Mouse (Mus musculus): Measurements from ENCODE around the gene Ccr1l1.

The Ccr1l1 gene

GRCm38 (mm10) chr9:123960161-123960560, 18.0 kb downstream of the Ccr1l1 start:
- no peak for DNase-seq (ENCODE audit: low read depth, low spot score)

GRCm38 (mm10) chr9:123957911-123958413, 20.2 kb downstream of the Ccr1l1 start:
- DNase-seq (ENCODE audit: low read depth, low spot score) = no peak

GRCm38 (mm10) chr9:123956892-123957291, 21.3 kb downstream of the Ccr1l1 start:
- DNase-seq (ENCODE audit: low read depth, low spot score) = no peak

GRCm38 (mm10) chr9:123953551-123953950, 24.7 kb downstream of the Ccr1l1 start:
- no peak for DNase-seq (ENCODE audit: low read depth, low spot score)

- no peak for DNase-seq (ENCODE audit: low read depth, low spot score)
Measured at GRCm38 (mm10) chr9:123951176-123951575, 27.0 kb downstream of the Ccr1l1 start.

GRCm38 (mm10) chr9:123949432-123949831, 28.8 kb downstream of the Ccr1l1 start:
- no peak for DNase-seq (ENCODE audit: low read depth, low spot score)

- no peak for DNase-seq (ENCODE audit: low read depth, low spot score)
Measured at GRCm38 (mm10) chr9:123947815-123948214, 30.4 kb downstream of the Ccr1l1 start.

GRCm38 (mm10) chr9:123942025-123942424, 36.2 kb downstream of the Ccr1l1 start:
- no peak for DNase-seq (ENCODE audit: low read depth, low spot score)

GRCm38 (mm10) chr9:123941316-123941715, 36.9 kb downstream of the Ccr1l1 start:
- peak; percentile 7 for DNase-seq (ENCODE audit: low read depth, low spot score)

GRCm38 (mm10) chr9:123940628-123941027, 37.6 kb downstream of the Ccr1l1 start:
- no peak for DNase-seq (ENCODE audit: low read depth, low spot score)

- DNase-seq (ENCODE audit: low read depth, low spot score) = no peak
Measured at GRCm38 (mm10) chr9:123940168-123940567, 38.0 kb downstream of the Ccr1l1 start.

GRCm38 (mm10) chr9:123937989-123938388, 40.2 kb downstream of the Ccr1l1 start:
- no peak for DNase-seq (ENCODE audit: low read depth, low spot score)

- DNase-seq (ENCODE audit: low read depth, low spot score) = no peak
Measured at GRCm38 (mm10) chr9:123936604-123937280, 41.5 kb downstream of the Ccr1l1 start.

- no peak for DNase-seq (ENCODE audit: low read depth, low spot score)
Measured at GRCm38 (mm10) chr9:123935776-123936175, 42.4 kb downstream of the Ccr1l1 start.

GRCm38 (mm10) chr9:123935346-123935745, 42.9 kb downstream of the Ccr1l1 start:
- DNase-seq (ENCODE audit: low read depth, low spot score) = no peak

- no peak for DNase-seq (ENCODE audit: low read depth, low spot score)
Measured at GRCm38 (mm10) chr9:123933716-123934445, 44.3 kb downstream of the Ccr1l1 start.

- no peak for DNase-seq (ENCODE audit: low read depth, low spot score)
Measured at GRCm38 (mm10) chr9:123932911-123933675, 45.1 kb downstream of the Ccr1l1 start.

- DNase-seq (ENCODE audit: low read depth, low spot score) = no peak
Measured at GRCm38 (mm10) chr9:123931761-123932700, 46.2 kb downstream of the Ccr1l1 start.

GRCm38 (mm10) chr9:123930926-123931325, 47.3 kb downstream of the Ccr1l1 start:
- DNase-seq (ENCODE audit: low read depth, low spot score) = no peak

GRCm38 (mm10) chr9:123930476-123930875, 47.7 kb downstream of the Ccr1l1 start:
- no peak for DNase-seq (ENCODE audit: low read depth, low spot score)

GRCm38 (mm10) chr9:123929936-123930335, 48.3 kb downstream of the Ccr1l1 start:
- DNase-seq (ENCODE audit: low read depth, low spot score) = peak; percentile 34

All from 3T3-L1 (cell line).